Mouse (Mus musculus) ES-Bruce4 (cell line): ENCODE measurements around the gene Ribc2. TPM values are rescaled to one million over a fixed set of nuclear protein-coding genes. Genes with fewer than 3 reads are reported as not detected.

ENCODE experiments used
- H3K27ac ChIP-seq: 2 replicates; pipeline ENCODE4 v1.5.1; 2012; ENCODE audit warnings: low read length, inconsistent platforms; ENCODE audit not compliant: insufficient read depth
- H3K27me3 ChIP-seq: 2 replicates; pipeline ENCODE4 v1.6.1; 2012; ENCODE audit warnings: mild to moderate bottlenecking, low read length, inconsistent platforms; ENCODE audit not compliant: control insufficient read depth, poor library complexity, insufficient read depth, severe bottlenecking
- H3K36me3 ChIP-seq: 2 replicates; pipeline ENCODE4 v1.6.1; 2012; ENCODE audit warnings: inconsistent platforms, mild to moderate bottlenecking, low read length, moderate library complexity; ENCODE audit not compliant: control insufficient read depth, poor library complexity, insufficient read depth, severe bottlenecking
- H3K4me1 ChIP-seq: one replicate; pipeline ENCODE4 v1.8.1; 2011; ENCODE audit warnings: low read length; ENCODE audit not compliant: control insufficient read depth, insufficient read depth
- H3K4me3 ChIP-seq: 2 replicates; pipeline ENCODE4 v1.5.1; 2011; ENCODE audit warnings: low read depth, mild to moderate bottlenecking, low read length
- H3K9ac ChIP-seq: 2 replicates; pipeline ENCODE4 v1.6.1; 2012; ENCODE audit warnings: low read depth, mild to moderate bottlenecking, inconsistent platforms; ENCODE audit not compliant: poor library complexity, severe bottlenecking
- H3K9me3 ChIP-seq: replicated peaks from 2 replicates; pipeline ENCODE4 v1.6.1; 2012; ENCODE audit warnings: mild to moderate bottlenecking, low read length, inconsistent platforms; ENCODE audit not compliant: control insufficient read depth, poor library complexity, insufficient read depth, severe bottlenecking
- CTCF ChIP-seq: IDR thresholded peaks from one replicate; pipeline ENCODE4 v1.8.1; 2011; ENCODE audit warnings: low read depth, low read length
- EP300 ChIP-seq: IDR thresholded peaks from 2 replicates; pipeline ENCODE4 v1.6.1; 2011; ENCODE audit warnings: low read depth, low read length; ENCODE audit not compliant: insufficient read depth
- POLR2A ChIP-seq: IDR thresholded peaks from one replicate; pipeline ENCODE4 v1.8.1; 2011; ENCODE audit warnings: low read length; ENCODE audit not compliant: insufficient read depth
- polyA plus RNA-seq: library from polyadenylated mRNA; stranded (reverse); fragments of >200 nt; gene quantifications from 2 replicates; pipeline ENCODE4 v1.2.4, GENCODE M21; 2011; ENCODE audit warnings: low read depth; ENCODE audit not compliant: missing spikeins, insufficient read depth, insufficient read length

Ribc2 gene
- polyA plus RNA-seq, 1 experiment, result not detected

GRCm38 (mm10) chr15:85156198-85156597 lies 24.3 kb downstream of the Ribc2 start:
- Histone ChIP-seq H3K4me1 (peaks cover 3% of the 10 kb centered on the region), H3K9me3 (no peaks in the 10 kb centered on the region), H3K27me3 (no peaks in the 10 kb centered on the region), H3K27ac (no peak overlapping the region), H3K9ac (no peak overlapping the region), H3K36me3 (no peaks in the 10 kb centered on the region), H3K4me3 (no peak overlapping the region)
- TF ChIP-seq POLR2A (no peak), CTCF (no peak), EP300 (no peak)

DNA sequence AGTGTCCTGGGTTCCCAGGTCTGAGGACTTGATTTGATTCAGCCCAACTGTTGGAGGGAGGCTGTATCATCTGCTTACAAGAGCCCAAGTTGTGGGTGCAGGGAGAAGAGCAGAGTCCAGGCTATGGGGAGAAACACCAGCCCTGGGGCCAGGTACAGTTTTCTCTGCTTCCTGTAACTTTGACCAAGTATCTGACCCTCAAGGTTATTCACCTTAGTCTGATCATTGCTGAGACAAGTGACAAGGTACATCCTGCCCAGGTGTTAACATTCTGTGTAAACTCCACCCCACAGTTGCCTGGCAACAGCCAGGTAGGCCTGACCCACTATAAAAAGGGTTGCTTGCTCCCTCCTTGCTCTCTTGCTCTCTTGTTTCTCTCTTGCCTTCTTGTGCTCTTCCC lies 29.5 kb downstream of the Ribc2 start:
- H3K9me3 ChIP-seq, result no peaks in the 10 kb centered on the region
- H3K27ac ChIP-seq, result no peak overlapping the region
- no peak overlapping the region for H3K4me3 ChIP-seq
- TF ChIP-seq CTCF (no peak), EP300 (no peak), POLR2A (no peak)
- H3K27me3 ChIP-seq, result no peaks in the 10 kb centered on the region
- no peaks in the 10 kb centered on the region for H3K4me1 ChIP-seq
- H3K9ac ChIP-seq, result no peak overlapping the region
- no peaks in the 10 kb centered on the region for H3K36me3 ChIP-seq

DNA sequence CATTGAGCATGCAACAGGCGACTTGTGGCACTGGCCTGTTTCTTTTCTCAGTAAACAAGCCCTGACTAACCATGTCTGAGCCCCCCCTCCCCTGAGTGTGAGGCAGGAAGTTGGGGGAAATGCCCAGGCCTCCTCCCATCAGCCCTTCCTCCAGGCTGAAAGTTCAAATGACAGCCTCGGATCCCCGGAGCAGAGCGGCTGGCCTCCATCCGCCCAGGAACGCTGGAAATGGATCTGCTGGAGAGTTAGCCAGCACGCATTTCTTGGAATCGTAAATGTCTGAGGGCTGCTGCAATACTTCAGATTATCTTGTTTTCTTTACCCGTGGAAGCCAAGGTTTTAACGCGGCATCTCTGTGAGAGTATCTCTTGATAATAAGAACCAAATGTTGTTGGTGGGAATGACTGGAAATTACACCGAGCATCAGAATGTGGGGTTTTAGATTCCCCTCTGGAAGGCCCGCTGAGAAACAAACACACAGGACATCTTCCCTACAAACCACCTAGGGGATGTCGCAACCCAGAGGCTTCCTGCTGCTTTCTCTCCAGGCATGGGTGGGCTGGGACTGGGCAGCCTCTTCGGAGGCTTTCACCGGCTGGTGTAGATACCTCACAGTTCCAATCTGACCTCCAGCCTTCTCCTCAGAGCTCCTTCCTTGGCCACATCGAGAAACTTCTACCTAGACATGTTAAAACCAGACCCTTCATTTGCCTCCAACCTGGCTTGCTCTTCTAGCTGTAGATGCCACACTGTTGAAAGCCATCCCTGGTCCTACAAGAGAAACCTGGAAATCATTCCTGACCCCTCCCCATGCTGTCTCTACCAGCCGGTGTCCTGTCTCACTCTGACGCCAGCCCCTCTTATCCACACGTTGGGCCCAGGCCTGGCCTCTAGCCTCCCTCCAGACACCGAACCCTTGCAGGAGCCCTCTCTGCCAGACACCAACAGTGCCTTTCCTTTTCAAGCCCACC lies 31.1 kb downstream of the Ribc2 start:
- Histone ChIP-seq H3K4me1 (no peaks in the 10 kb centered on the region), H3K9me3 (no peaks in the 10 kb centered on the region), H3K27ac (no peak overlapping the region), H3K27me3 (no peaks in the 10 kb centered on the region), H3K9ac (no peak overlapping the region), H3K36me3 (no peaks in the 10 kb centered on the region), H3K4me3 (no peak overlapping the region)
- TF ChIP-seq POLR2A, result no peak
- TF ChIP-seq CTCF, result no peak
- TF ChIP-seq EP300, result no peak

DNA sequence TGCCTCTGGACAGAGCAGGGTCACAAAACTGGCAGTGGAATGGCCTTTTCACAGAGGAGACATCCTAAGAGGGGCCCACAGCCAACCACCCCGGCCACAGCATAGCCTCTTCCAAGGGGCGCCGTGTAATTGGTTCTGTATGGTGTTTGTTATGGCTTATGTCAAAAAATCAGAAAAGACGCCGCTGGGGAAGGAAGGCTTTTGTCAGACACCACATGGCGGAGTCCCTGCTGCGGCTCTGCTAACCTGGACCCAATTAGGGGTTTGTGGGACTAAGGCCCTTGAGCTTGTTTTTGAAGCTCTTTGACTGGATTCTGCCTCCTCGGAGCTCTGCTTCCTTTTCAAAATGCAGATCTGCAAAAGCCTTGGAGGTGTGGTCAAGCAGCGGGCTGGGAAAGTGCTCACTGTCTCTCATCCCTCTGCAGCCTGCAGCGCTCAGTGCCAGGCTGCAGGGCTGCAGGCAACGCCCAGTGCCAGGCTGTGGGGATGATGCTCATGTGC lies 34.6 kb downstream of the Ribc2 start:
- Histone ChIP-seq H3K9me3 (no peaks in the 10 kb centered on the region), H3K27ac (no peak overlapping the region), H3K4me3 (no peak overlapping the region), H3K36me3 (no peaks in the 10 kb centered on the region), H3K27me3 (no peaks in the 10 kb centered on the region), H3K4me1 (no peaks in the 10 kb centered on the region), H3K9ac (no peak overlapping the region)
- TF ChIP-seq EP300 (no peak), POLR2A (no peak), CTCF (no peak)

DNA sequence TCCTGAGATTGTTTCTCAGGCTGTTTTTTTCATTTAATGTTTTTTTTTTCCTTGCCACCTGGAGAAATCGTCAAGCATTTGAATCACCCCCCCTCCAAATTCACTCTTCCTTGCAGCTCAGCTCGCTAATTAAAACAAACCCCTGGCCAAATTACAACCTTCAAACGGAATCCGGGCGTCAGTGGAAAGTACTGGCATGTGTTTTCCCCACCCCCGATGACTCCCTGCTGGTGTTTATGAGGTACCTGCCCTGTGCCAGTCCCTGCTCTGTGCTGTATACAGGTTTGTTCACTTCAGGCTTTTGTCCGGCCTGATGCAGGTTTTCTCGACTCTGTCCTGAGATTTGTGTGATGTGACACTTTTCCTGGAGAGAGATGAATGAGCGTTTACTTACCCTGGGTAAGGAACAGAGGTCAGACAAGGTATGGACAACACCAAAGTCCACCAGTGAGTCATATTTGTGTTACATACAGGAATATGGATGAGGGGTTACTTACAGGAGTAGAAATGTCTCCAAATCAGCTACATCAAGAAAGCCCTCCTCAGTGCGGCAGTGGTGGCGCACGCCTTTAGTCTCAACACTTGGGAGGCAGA lies 35.3 kb downstream of the Ribc2 start:
- Histone ChIP-seq H3K27ac (no peak overlapping the region), H3K27me3 (no peaks in the 10 kb centered on the region), H3K9ac (no peak overlapping the region), H3K9me3 (no peaks in the 10 kb centered on the region), H3K36me3 (no peaks in the 10 kb centered on the region), H3K4me1 (no peaks in the 10 kb centered on the region), H3K4me3 (no peak overlapping the region)
- TF ChIP-seq CTCF, result no peak
- TF ChIP-seq EP300, result no peak
- no peak for TF ChIP-seq POLR2A

- Histone ChIP-seq H3K4me1 (no peaks in the 10 kb centered on the region), H3K9me3 (no peaks in the 10 kb centered on the region), H3K9ac (no peak overlapping the region), H3K36me3 (no peaks in the 10 kb centered on the region), H3K27me3 (no peaks in the 10 kb centered on the region; the same call in 1 of the 2 replicates), H3K27ac (no peak overlapping the region), H3K4me3 (no peak overlapping the region)
- TF ChIP-seq EP300, result no peak
- TF ChIP-seq CTCF, result no peak
- TF ChIP-seq POLR2A, result no peak
These were observed 40.2 kb downstream of the Ribc2 start for GRCm38 (mm10) chr15:85172054-85172453.
